Mouse (Mus musculus) layer of hippocampus, adult 18-20 months (tissue): ENCODE data around the gene Cacnb3. TPM values are rescaled to one million over a fixed set of nuclear protein-coding genes. Genes with fewer than 3 reads are reported as not detected.
A peak's percentile ranks its signal among the peaks of the same experiment; 100 is the strongest.

ENCODE experiments used
- DNase-seq, 2 experiments: peaks; one replicate each; pipeline ENCODE4 v3.0.0; 2022; ENCODE audit warnings: low spot score in 2 of 2
- total RNA-seq, 2 experiments: library from RNA; stranded (reverse); gene quantifications; 2 replicates each; pipeline ENCODE4 v1.2.3; 2021

Cacnb3 gene
- total RNA-seq, 2 experiments from 2014 or later, result 217 to 222 TPM

DNA sequence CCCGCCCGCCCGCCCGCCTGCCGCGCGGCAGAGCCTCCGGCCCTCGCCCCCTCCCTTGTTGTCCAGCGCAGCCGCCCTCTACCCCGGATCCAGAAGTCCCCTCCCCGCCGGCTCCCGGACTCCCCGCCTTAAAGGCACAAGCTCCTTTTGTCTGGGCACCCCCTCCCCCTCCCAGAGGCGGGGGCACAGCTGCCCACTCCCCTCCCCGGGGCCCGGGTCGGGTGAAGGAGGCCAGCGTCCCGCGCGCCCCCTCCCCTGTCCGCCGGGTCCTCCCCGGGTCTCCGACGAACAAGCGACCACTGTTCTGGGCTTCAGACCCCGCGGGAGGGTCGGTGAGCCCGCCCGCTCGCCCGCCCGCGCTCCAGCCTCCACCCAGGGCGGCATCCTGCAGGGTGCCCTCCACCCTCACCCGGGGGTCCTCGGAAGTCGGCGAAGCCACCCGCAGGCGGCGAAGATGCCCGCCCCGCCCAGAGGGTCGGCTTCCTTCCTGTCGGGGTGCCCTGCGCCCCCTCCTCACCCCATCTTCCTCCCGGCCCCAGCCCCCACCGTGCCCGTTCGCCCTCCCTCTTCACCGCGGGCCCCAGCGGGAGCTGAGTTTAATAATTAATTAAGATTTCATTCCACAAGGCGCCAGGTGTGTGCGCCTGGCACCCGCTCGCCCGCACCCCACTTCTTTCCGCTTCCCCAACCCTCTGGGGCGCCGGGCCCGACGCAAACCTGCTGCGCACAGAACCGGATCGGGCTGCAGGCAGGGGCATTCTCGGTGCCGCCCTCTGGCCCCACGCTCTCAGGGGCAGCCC is 21.1 kb upstream of the Cacnb3 start, which contains the start of gene Adcy6:
Gene Adcy6 (minus strand): TSS at position 746 of the 800 bp plus-strand sequence.
- peak; percentile 62 for DNase-seq

DNA sequence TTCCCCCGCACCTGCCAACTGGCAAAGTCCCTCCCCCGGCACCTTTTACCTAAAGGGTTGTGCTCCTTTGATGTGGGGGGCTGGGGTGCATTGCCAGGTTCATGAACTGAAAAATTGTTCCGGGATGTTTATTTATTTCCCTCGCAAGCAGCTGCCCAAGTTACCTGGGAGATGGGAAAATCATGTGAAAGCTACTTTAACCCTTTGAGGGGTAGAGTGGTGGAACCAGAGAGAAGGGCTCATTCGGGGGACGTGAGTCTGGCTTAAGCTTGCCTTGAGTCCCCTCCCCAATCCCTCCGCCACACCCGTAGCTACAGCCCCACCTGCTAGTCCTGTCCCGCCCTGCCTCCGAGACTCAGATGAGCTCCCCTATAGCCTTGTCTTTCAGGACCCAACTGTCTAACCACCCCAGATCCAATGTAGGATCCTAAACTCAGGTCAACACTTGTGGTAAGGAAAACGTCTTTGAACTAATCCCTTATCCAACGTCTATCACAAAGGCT is 20.5 kb upstream of the Cacnb3 start:
- DNase-seq, result no peak

DNA sequence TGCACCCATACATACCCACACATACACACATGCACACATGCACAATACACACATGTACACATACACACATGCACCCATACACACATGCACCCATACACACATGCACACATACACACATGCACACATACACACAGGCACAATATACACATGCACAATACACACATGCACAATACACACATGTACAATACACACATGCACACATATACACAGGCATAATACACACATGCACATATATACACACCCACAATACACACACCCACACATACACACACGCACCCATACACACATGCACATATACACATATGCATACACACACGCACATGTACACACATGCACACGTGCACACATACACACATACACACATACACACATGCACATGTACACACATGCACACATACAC is 18.4 kb upstream of the Cacnb3 start:
- no peak for DNase-seq

DNA sequence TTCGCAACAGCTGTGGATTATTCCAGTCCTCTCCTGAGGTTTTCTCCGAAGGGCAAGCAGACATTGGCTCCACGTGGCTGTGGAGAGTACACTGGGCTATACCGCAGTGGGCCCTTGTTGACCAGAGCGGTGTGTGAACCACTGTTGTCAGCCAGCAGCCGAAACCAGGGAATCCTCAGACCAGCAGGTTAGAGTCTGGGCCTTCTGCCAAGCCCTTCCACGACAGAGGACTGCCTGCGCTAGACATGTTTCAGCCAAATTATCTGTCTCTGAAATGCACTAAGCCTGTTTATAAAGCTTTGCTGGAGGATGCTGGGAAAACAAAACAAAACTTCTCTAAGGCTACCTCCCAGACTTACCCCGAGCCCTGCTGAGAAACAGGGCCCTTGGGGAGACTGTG is 16.1 kb upstream of the Cacnb3 start:
- DNase-seq, result no peak

DNA sequence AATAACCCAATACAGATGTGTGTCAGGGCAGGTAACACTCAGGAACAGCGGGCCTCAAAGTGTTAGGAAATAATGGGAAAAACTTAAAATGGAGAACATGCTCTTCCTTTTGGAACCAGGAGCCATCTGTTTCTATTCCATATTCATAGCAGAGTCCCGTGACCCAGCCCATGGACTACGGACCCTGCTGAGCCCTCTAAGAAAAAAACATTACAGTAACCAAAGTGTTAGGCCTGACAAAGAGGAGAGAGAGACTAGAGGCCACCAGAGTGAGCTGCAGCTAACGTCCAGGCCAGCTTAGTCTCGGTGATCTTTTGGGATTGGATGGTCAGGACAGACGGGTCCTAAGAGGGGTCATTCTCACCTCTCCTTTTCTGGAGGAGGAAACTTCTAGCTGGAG is 15.7 kb upstream of the Cacnb3 start:
- no peak for DNase-seq

DNA sequence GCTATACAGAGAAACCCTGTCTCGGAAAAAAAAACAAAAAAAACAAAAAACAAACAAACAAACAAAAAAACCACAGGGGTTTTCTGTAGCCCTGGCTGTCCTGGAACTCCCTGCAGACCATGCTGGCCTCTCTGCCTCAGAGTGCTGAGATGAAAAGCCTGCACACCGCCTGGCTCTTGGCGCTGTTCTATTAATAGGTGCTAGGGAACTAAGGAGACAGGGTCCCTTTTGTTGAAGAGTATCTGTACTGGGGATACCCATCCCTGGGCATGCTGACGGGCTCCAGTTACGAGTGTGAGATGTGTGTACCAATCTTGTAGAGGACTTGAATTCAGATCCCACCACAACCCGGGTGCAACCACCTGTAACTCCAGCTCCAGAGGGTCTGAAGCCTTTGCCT is 14.9 kb upstream of the Cacnb3 start:
- DNase-seq, result no peak

DNA sequence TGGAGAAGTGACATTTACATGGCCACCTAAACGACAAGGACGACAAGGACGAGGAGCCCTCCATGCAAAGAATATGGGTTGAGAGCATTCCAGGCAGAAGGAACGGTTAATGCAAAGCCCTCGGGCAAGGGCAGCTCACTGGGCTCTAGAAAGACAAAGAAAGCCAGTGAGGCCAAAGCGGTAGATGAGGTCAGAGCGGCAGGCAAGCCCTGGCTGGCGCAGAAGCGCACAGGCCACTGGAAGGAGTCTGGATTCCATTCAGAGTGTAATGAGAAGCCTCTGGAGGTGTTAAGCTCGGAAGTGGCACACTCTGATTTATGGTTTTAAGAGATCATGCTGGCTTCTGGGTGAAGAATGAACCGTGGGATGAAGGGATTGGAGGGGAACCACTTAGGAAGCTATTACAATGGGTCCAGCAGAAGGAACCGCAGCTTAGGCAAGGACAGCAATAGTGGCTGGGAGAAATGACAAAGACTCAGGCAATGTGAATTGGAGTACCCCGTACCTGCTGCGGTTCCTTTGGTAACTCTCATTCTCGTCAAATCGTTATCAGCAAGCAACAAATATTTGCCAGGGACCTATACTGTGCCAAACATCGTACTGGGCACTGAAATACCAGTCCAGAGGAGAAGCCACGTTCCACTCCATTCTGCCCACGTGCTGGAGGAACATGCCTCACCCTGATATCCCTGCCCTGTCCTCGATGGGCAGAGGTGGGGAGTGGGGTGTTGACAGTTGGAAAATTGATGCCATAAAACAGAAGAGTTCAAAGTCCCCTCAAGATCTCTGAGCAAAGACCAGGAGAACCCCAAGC is 14.1 kb upstream of the Cacnb3 start:
- DNase-seq, result no peak

DNA sequence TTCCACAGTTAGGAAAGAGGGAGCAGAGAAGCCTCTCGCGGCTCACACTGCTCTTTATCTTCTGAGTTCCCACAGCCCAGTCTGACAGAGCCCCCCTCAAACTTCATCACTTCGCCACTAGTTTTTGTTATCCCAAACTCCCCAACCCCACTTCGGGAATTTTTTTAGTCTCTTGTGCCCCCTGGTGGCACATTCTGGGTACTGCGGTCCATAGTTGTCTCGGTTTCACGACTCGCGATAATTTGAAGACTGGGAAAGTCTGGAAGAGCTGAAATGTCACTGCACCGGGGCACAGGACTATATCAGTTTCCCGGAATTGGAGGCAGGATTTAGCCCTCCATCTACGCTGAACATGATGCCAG is 13.5 kb upstream of the Cacnb3 start:
- DNase-seq, result peak; percentile 65 to 78

DNA sequence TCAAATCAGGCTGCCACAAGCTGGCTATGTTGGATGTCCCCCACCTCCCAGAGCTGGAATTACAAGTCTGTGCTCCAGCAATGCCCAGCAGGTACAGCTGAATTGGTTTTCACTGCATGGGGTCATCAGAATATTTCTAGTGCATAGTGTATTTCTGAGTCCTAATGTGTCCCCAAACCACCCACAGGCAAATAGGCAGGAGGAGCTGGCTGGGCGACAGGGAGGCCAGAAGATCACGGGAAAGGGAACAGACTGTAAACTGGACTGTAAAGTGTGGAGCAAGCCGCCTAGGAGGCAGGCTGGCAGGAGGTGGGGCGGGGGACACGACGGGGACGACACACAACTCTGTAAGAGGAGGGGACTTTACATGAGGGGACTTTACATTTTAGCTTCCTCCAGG is 8.4 kb upstream of the Cacnb3 start:
- no peak for DNase-seq

DNA sequence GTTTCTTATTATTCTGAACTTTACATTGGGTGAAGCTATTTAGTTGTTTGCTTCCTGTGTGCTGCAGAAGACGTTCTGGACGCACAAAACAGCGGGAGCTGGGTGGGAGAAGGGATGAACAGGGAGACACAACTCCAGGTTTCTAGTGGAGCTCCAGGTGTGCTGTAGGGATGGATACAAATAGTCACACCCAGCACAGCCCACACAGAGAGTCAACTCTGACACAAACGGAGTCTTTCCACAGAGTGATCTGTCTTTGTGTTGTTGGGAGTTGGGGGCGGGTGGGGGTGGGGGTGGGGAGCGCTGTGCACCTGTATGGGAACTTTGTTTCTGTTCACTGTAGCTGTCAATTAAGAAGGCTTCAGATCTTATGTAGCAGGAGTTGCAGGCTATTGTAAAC is 7.9 kb upstream of the Cacnb3 start:
- DNase-seq, result no peak

DNA sequence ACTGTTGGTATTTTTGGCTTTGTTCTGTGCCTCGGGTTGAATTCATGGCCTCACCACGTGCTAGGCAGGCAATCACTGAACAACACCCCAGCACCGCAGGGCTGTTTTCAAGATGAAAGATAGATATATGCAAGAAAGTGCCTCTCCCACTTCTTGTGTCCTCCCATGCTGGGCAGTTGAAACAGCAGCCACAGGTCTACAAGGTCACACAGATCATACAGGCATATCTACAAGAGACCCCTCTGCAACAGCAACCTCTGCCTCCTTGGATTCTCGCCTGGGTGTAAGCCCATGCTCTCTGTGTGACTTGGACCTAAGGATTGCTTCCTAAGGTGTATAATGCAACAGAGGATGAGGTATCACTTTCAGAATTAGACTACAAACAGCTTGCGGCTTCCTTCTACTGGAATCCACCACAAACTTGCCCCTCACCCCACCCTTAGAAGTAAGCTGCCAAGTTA is 7.2 kb upstream of the Cacnb3 start:
- no peak for DNase-seq

DNA sequence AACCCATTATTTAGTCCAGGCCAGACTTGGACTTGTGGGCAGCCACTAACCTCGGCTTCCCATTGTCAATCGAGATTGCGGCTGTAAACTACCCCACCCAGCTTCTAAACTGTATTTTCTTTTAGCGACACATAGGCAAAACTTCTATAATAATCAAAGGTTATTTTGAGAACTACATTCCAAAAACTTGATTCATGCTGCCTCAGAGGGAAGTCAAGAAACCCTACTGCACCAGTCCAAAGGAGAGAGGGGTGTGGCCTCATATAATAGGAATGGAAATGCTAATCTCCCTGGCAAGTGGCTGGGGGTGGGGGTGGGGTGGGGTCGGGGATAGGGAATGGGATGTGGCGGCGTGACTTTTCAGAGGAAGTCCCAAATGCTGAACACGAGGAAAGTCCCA is 4.6 kb upstream of the Cacnb3 start:
- no peak for DNase-seq

DNA sequence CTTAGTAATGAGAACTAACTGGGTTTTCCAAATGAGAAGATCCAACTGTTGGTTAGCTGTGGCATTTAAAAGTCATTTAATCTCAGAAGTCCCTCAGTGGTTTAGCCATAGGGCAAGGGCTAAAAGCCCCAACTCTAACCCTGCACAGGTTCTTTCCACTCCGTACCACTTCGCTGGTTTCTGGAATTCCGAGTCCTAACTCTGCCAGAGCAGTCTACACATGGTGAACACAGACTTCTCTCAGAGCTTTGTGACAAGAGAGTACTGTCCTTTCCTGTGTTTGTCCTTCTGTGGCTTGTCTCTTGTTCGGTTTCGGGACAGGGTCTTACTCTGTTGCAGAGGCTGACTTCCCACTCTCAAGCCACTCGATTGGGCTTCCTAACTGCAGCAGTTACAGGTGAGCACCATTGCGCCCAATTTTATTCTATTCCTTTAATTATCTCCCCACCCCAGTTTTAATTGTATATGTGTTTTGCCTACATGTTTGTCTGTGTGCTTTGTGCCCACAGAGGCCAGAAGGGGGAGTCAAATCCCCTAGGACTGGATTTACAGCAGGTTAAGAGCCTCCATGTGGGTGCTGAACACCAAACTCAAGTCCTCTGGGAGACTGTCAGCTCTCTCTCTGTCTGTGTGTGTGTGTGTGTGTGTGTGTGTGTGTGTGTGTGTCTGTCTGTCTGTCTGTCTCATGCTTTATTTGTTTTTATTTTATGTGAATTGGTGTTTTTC is 4.0 kb upstream of the Cacnb3 start:
- no peak for DNase-seq

DNA sequence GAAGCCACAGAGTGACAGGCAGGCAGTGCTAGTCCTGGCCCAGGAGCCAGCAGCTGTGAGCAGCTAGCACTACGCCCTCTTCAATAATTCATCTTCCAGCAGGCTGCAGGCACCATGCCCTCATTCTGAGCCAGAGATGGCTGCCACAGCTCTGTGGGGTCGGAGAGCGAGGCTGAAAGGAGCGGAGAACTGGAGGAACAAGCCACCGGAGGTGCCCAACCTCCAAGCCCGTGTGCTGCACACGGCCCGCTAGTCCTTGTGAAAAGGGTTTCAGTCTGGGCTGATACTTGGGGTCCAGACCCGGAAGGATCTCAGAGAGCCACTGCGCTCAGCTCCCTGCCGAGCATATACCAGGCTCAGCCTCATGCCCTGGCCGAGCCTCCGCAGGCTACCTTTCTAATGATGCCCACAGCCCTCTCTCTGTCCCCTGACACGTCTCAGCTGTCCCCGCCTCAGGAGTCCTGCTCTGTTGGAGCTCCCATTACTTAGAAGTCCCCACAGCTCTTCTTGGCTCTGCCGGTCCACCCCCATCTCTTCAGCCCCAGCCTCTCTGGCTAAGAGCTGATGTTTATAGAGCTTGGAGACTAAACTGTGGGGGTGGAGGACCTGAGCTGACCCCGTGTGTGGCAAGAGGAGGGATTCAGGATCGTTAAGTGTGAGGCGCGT is 1.9 kb upstream of the Cacnb3 start:
- no peak for DNase-seq

DNA sequence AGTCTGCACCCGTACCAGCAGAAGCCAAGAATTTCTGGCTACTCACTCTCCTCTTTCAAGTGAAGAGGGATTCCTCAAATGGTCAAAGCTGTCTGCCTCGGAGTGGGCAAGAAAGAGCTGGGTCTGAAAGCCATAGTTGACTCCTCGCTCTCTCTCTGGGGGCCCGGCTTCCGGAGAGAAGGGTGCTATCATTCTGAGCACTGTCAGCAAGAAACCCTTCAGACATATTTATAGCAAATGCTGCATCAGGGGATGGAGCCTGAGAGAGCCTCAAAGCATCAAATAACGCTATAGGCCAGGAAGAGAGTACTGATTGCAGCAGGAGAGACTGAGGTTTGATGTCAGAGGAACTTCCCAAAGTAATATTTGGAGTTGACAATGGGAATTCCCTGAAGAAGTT is 1.2 kb upstream of the Cacnb3 start:
- DNase-seq, result no peak

DNA sequence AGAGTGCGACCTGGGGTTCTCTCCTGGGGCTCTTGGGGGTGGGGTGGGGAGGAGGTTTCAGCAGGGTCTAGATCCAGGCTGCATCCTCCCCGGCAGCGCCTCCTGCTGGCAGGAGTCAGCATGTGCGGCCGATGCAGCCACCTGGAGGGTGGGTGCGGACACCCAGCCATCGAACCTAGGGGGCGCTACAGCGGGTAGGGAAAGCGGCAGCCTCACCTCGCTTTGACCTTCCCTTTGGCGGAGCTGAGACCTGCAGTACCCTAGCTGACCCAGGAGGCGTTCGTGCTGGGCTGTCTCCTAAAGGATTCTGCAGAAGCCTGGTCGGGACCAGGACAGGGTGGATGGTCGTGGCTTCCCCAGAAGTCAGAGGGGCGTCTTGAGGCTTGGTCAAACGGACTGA is 853 bp downstream of the Cacnb3 start:
- no peak for DNase-seq

DNA sequence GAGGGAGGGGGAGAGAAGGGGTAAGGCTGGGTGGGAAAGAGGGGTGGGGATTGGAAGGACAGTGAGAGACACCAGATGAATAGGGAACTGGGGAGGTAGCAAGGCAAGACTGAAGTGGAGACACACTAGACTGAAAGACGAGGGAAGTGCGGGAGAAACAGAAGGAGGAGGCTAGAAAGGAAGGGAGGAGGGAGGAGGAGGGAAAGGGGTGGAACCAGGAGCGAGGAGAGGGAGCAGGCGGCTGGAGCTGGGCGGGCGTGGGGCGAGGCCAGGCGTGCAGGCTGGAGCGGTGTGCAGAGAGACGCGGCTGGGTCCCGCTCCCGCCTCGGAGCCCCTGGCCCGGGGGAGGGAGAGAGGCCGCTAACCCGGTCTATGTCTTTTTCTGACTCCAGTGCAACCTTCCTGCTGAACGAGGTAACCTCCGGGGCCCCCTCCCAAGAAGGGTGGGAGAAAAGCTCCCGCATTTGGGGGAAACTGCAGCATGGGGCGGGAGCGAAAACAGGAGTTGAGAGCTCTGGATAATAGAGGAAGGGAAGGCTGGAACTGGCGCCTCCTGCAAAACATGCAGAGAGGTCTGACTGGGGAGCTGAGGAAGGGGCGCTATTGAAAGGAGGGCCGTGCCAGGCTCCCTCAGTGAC is 1.6 kb downstream of the Cacnb3 start:
- no peak for DNase-seq

DNA sequence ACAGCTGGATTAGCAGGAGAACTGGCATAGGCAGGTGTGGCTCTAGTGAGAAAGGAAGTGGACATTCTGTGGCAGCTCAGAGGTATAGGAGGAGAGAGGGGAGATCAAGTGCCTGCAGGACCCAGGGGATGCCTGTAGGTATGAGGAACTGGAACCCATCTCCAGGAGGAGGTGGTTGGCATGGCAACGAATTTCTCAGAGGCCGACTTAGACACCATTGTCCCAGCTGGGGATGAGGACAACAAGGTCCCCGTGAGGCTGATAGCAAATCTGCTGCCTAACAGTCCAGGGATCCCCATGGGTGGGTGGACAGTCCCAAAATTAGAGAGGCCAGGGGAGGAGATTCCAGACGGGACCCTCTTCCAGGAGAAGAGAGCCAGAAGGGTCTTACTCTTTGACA is 2.3 kb downstream of the Cacnb3 start:
- DNase-seq, result no peak

DNA sequence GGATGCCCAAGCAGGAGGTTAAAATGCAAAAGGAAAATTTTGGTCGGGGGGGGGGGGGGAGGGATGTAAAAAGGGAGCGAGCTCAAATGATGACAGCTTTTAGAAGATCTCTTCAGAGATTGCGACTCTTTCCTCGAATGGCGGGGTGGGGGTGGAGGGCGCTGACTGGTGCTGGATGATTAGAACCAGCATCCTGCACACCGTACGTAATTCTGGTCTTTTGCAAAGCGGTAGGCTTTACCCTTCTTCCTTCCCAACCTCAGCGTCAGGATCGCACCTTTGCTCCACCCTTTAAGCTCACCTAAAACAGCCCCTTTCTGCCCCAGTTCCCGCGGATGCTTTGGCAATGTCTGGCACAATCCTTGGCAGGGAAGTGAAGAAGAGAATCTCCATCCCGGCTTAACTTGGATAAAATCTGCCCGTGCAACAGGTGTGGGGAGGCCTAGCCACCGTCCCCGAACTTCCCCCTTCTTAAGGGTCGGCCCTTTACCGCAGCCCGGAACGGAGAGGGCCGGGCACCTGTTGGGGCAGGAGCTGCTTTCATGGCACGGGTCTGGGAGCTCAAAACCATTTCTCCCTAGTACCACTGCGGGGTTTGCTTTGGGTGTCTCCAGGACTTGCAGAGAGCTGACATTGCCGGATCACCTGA is 3.3 kb downstream of the Cacnb3 start:
- no peak for DNase-seq

DNA sequence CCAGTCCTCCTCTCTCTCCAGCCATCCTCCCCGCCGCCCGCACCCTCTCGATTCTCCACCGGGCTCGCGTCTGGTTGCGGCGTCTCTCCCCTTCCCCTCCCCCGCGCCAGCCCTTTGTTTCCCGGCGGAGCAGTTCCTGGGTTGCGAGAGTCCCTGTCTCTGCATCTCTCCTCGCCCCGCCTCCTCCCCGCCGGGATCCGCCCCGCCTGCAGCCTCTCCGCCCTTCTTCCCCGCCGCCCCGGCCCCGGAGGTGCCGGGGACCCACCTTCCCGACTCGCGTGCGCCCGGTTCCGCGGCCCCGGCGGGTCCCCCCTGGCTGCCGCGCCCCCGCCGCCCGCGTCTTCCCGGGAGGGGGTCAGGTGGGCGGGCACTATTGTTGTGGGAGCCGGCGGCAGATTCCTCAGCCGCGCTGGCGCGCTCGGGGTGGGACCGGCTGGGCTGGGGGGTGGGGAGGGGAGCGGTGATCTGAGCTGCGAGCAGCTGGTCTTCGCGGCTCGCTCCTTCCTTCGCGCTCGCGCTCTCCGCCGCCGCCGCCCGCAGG is 4.0 kb downstream of the Cacnb3 start:
- peak; percentile 83 to 86 for DNase-seq
